Mouse (Mus musculus) kidney, adult 2 months (tissue): ENCODE measurements at regions not wholly inside any gene's neighbourhood (a gene's known extent, or its start where the extent isn't known, plus 50 kb on each side); places are given as distances from the start of the nearest gene placed in this dataset.

Experiments used
- CTCF ChIP-seq: fragments of 200-500 bp; conservative IDR thresholded peaks from 2 replicates; pipeline ENCODE4 v1.5.1; 2011; ENCODE audit warnings: low read depth, mild to moderate bottlenecking, control low read depth, low read length, moderate library complexity, mixed read lengths; ENCODE audit not compliant: insufficient read depth, insufficient read length
- POLR2A ChIP-seq: fragments of 200-500 bp; IDR thresholded peaks from one replicate; pipeline ENCODE4 v1.6.1; 2011; ENCODE audit warnings: low read depth, low read length, control low read depth

- TF ChIP-seq CTCF (no peak), POLR2A (no peak)
Measured at GRCm38 (mm10) chr15:97548354-97548753, 157.3 kb downstream of the Rpap3 start.
